Mouse (Mus musculus): Measurements from ENCODE around the gene Spock2.
"Not testable (repeated sequence)": the region's sequence is repeated elsewhere in the genome, so short reads cannot be mapped to it uniquely, and the experiment has no call there.

The Spock2 gene

GRCm38 (mm10) chr10:60147510-60148047 lies 41.6 kb downstream of the Spock2 start:
- in situ Hi-C loops (cut with MboI, MseI): not testable (repeated sequence)

GRCm38 (mm10) chr10:60148087-60148486 lies 42.1 kb downstream of the Spock2 start:
- in situ Hi-C loops (cut with MboI, MseI): no loop called here

GRCm38 (mm10) chr10:60151107-60151663 lies 45.2 kb downstream of the Spock2 start:
- in situ Hi-C loops (cut with MboI, MseI): loop anchor here (5.0 kb wide), 3 partner anchors 36 to 86 kb away; no protein-coding TSS in a partner anchor

GRCm38 (mm10) chr10:60156016-60156415 lies 50.0 kb downstream of the Spock2 start:
- in situ Hi-C loops (cut with MboI, MseI): loop anchor here in 1 of 2 experiments (5.0 kb wide), 1 partner anchor 76 kb away; no protein-coding TSS in a partner anchor

- in situ Hi-C loops (cut with MboI, MseI): loop anchor here in 1 of 2 experiments (5.0 kb wide), 1 partner anchor 74 kb away; no protein-coding TSS in a partner anchor
Measured at GRCm38 (mm10) chr10:60158144-60158543, 52.1 kb downstream of the Spock2 start.

- in situ Hi-C loops (cut with MboI, MseI): not testable (repeated sequence)
Measured at GRCm38 (mm10) chr10:60161397-60161796, 55.4 kb downstream of the Spock2 start.

- in situ Hi-C loops (cut with MboI, MseI): not testable (repeated sequence)
Measured at GRCm38 (mm10) chr10:60162184-60162972, 56.4 kb downstream of the Spock2 start.

- in situ Hi-C loops (cut with MboI, MseI): no loop called here
Measured at GRCm38 (mm10) chr10:60162973-60163255, 56.9 kb downstream of the Spock2 start.

- in situ Hi-C loops (cut with MboI, MseI): no loop called here
Measured at GRCm38 (mm10) chr10:60164869-60165268, 58.9 kb downstream of the Spock2 start.

GRCm38 (mm10) chr10:60166068-60166467 lies 60.0 kb downstream of the Spock2 start:
- in situ Hi-C loops (cut with MboI, MseI): no loop called here

GRCm38 (mm10) chr10:60168306-60168705 lies 62.3 kb downstream of the Spock2 start:
- in situ Hi-C loops (cut with MboI, MseI): no loop called here

- in situ Hi-C loops (cut with MboI, MseI): no loop called here
Measured at GRCm38 (mm10) chr10:60168960-60169359, 62.9 kb downstream of the Spock2 start.

- in situ Hi-C loops (cut with MboI, MseI): loop anchor here in 1 of 2 experiments (10.0 kb wide), 1 partner anchor 524 kb away; the partner anchor contains the start of gene Cdh23
Measured at GRCm38 (mm10) chr10:60170326-60171089, 64.5 kb downstream of the Spock2 start.

- in situ Hi-C loops (cut with MboI, MseI): loop anchor here in 1 of 2 experiments (10.0 kb wide), 1 partner anchor 523 kb away; the partner anchor contains the start of gene Cdh23
Measured at GRCm38 (mm10) chr10:60171368-60171767, 65.3 kb downstream of the Spock2 start.

- in situ Hi-C loops (cut with MboI, MseI): loop anchor here in 1 of 2 experiments (10.0 kb wide), 1 partner anchor 522 kb away; the partner anchor contains the start of gene Cdh23
Measured at GRCm38 (mm10) chr10:60172306-60172705, 66.3 kb downstream of the Spock2 start.

GRCm38 (mm10) chr10:60173035-60173434 lies 67.0 kb downstream of the Spock2 start:
- in situ Hi-C loops (cut with MboI, MseI): loop anchor here in 1 of 2 experiments (10.0 kb wide), 1 partner anchor 522 kb away; the partner anchor contains the start of gene Cdh23

- in situ Hi-C loops (cut with MboI, MseI): loop anchor here in 1 of 2 experiments (10.0 kb wide), 1 partner anchor 520 kb away; the partner anchor contains the start of gene Cdh23
Measured at GRCm38 (mm10) chr10:60174506-60174905, 68.5 kb downstream of the Spock2 start.

GRCm38 (mm10) chr10:60175306-60175705 lies 69.3 kb downstream of the Spock2 start:
- in situ Hi-C loops (cut with MboI, MseI): loop anchor here in 1 of 2 experiments (10.0 kb wide), 1 partner anchor 519 kb away; the partner anchor contains the start of gene Cdh23

All from T-helper 17 cell (primary cell).